Mouse (Mus musculus): ENCODE data around the gene Gopc.

DNA sequence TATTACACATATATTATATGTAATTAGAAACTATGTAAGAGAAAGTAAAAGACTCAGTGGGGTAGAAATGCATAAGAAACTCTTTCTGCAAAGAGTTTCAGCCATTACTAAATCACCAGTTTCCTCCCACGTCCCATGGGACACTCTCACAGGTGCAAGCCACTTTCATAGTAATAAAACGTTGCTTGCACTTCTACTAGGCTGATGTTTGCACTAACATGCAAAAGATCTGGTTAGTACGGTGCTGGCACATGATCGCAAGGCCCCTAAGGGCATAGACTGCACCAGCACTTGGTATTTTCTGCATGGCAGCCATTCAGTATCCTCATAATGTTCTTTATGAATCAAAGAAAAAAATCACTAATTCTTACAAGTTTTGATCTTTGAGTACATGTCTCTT lies 8.1 kb downstream of the Gopc start:
- TF ChIP-seq POLR2A (IDR thresholded peaks at IDR 0.05; ENCODE audit: insufficient read depth, low read depth, low read length): no peak
- TF ChIP-seq CTCF (IDR thresholded peaks at IDR 0.05): no peak
- no peak for TF ChIP-seq EP300 (IDR thresholded peaks at IDR 0.05; ENCODE audit: insufficient read depth, low read depth, low read length)
